Mouse (Mus musculus): ENCODE measurements around the gene Plxnb1. TPM values are rescaled to one million over a fixed set of nuclear protein-coding genes. Genes with fewer than 3 reads are reported as not detected.

The Plxnb1 gene
- total and polyA plus RNA-seq, 3 experiments = under 0.01 TPM; not detected in 2

GRCm38 (mm10) chr9:109105648-109106047 is 10.5 kb downstream of the Plxnb1 start:
- H3K9me3 ChIP-seq (replicated peaks; ENCODE audit: low read length) = no peaks in the 10 kb centered on the region
- H3K4me2 ChIP-seq (ENCODE audit: insufficient read depth, low read depth, poor library complexity, severe bottlenecking) = no peak overlapping the region
- dilution Hi-C loops (cut with MboI; ENCODE audit: extremely low pct_ligation_motif_present, extremely low pct_unique_long_range_greater_than_20kb, low sequenced_read_pairs) = no loop called here
- no peaks in the 10 kb centered on the region for H3K4me1 ChIP-seq (ENCODE audit: control insufficient read depth in 1 of 2, insufficient read depth in 2 of 2)
- no peak overlapping the region for H3K27ac ChIP-seq (ENCODE audit: insufficient read depth, low read depth)
- no peak overlapping the region for H3K9ac ChIP-seq (ENCODE audit: insufficient read depth, low read depth)
- DNase-seq (ENCODE audit: extremely low read depth) = no peak
- H3K4me3 ChIP-seq (replicated peaks in 1 of 3; ENCODE audit: low read depth in 2 of 3, low read length in 2 of 3, poor library complexity in 1 of 3) = no peak overlapping the region
- no peaks in the 10 kb centered on the region for H3K36me3 ChIP-seq (replicated peaks in 1 of 2; ENCODE audit: control insufficient read depth in 1 of 2, insufficient read depth in 1 of 2, low read length in 1 of 2)
- in situ Hi-C loops (cut with MboI; ENCODE audit: low pct_ligation_motif_present, low pct_unique_long_range_greater_than_20kb, low sequenced_read_pairs) = no loop called here
- TF ChIP-seq JUND (conservative IDR thresholded peaks at IDR 0.05; ENCODE audit: low read depth, low read length) (no peak), RAD21 (IDR thresholded peaks at IDR 0.05; ENCODE audit: low read depth, low read length) (no peak), E2F4 (IDR thresholded peaks at IDR 0.05; ENCODE audit: insufficient replicate concordance, low read depth, low read length) (no peak), NELFE (IDR thresholded peaks at IDR 0.05; ENCODE audit: low read depth, low read length) (no peak), PAX5 (IDR thresholded peaks at IDR 0.05; ENCODE audit: low read length) (no peak), TCF12 (IDR thresholded peaks at IDR 0.05; ENCODE audit: low read depth, low read length) (no peak), ZMIZ1 (IDR thresholded peaks at IDR 0.05; ENCODE audit: low read depth, low read length) (no peak), GABPA (IDR thresholded peaks at IDR 0.05; ENCODE audit: insufficient replicate concordance, low read depth, low read length) (no peak), RCOR1 (conservative IDR thresholded peaks at IDR 0.05; ENCODE audit: low read depth, low read length) (no peak), MAX (IDR thresholded peaks at IDR 0.05; ENCODE audit: low read length) (no peak)
- H3K27me3 ChIP-seq (replicated peaks) = peaks cover 95% of the 10 kb centered on the region
- no peaks in the 10 kb centered on the region for H3K79me2 ChIP-seq (replicated peaks; ENCODE audit: control insufficient read depth, extremely low read depth, insufficient read depth, poor library complexity, severe bottlenecking)

- Histone ChIP-seq H3K4me2 (ENCODE audit: insufficient read depth, low read depth, poor library complexity, severe bottlenecking) (no peak overlapping the region), H3K79me2 (replicated peaks; ENCODE audit: control insufficient read depth, extremely low read depth, insufficient read depth, poor library complexity, severe bottlenecking) (no peaks in the 10 kb centered on the region), H3K27me3 (replicated peaks) (peaks cover 97% of the 10 kb centered on the region), H3K4me1 (ENCODE audit: control insufficient read depth in 1 of 2, insufficient read depth in 2 of 2) (no peaks in the 10 kb centered on the region), H3K9ac (ENCODE audit: insufficient read depth, low read depth) (no peak overlapping the region), H3K9me3 (replicated peaks; ENCODE audit: low read length) (no peaks in the 10 kb centered on the region), H3K4me3 (replicated peaks in 1 of 3; ENCODE audit: low read depth in 2 of 3, low read length in 2 of 3, poor library complexity in 1 of 3) (no peak overlapping the region), H3K36me3 (replicated peaks in 1 of 2; ENCODE audit: control insufficient read depth in 1 of 2, insufficient read depth in 1 of 2, low read length in 1 of 2) (no peaks in the 10 kb centered on the region), H3K27ac (ENCODE audit: insufficient read depth, low read depth) (no peak overlapping the region)
- DNase-seq (ENCODE audit: extremely low read depth) = no peak
- in situ Hi-C loops (cut with MboI; ENCODE audit: low pct_ligation_motif_present, low pct_unique_long_range_greater_than_20kb, low sequenced_read_pairs) = no loop called here
- dilution Hi-C loops (cut with MboI; ENCODE audit: extremely low pct_ligation_motif_present, extremely low pct_unique_long_range_greater_than_20kb, low sequenced_read_pairs) = no loop called here
- TF ChIP-seq USF2 (conservative IDR thresholded peaks at IDR 0.05; ENCODE audit: low read depth, low read length) = no peak
- TF ChIP-seq IRF4 (IDR thresholded peaks at IDR 0.05; ENCODE audit: low read depth, low read length) = no peak
- TF ChIP-seq SIN3A (IDR thresholded peaks at IDR 0.05; ENCODE audit: low read length) = no peak
- TF ChIP-seq RAD21 (IDR thresholded peaks at IDR 0.05; ENCODE audit: low read depth, low read length) = no peak
- TF ChIP-seq CHD1 (IDR thresholded peaks at IDR 0.05; ENCODE audit: low read depth, low read length) = no peak
- no peak for TF ChIP-seq EP300 (IDR thresholded peaks at IDR 0.05; ENCODE audit: low read length)
- no peak for TF ChIP-seq TBP (conservative IDR thresholded peaks at IDR 0.05; ENCODE audit: low read depth, low read length)
Measured at GRCm38 (mm10) chr9:109107341-109107740, 12.2 kb downstream of the Plxnb1 start.

All from CH12.LX (cell line).